Mouse (Mus musculus) Muller cell, postnatal 12 days (primary cell): ENCODE results near the gene Armc10.
"Not testable (repeated sequence)": the region's sequence is repeated elsewhere in the genome, so short reads cannot be mapped to it uniquely, and the experiment has no call there.

Experiments used
- DNase-seq: peaks from one replicate; pipeline ENCODE4 v3.0.0-alpha.2; 2015; ENCODE audit errors: inconsistent ontology term

The Armc10 gene

GRCm38 (mm10) chr5:21702873-21703475 lies 57.4 kb downstream of the Armc10 start:
- no peak for DNase-seq

DNA sequence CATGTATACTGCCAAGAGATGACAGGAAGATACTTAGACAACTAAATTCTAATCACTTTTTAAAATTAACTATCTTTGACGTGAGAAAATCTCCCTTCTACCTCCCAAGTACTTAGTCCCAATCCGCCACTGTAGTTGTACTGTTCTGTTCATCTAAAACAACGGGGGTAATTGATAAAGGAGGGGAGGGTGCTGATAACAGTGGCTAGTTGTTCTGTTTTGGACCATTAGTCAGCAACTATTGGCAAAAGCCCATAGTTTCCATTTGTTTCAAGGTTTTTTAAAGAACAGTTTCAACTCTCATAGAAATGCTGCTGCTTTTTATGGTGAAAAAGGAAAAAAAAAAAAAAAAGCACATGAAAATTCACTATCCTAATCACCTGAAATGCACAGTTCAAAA lies 58.1 kb downstream of the Armc10 start:
- DNase-seq, result no peak

DNA sequence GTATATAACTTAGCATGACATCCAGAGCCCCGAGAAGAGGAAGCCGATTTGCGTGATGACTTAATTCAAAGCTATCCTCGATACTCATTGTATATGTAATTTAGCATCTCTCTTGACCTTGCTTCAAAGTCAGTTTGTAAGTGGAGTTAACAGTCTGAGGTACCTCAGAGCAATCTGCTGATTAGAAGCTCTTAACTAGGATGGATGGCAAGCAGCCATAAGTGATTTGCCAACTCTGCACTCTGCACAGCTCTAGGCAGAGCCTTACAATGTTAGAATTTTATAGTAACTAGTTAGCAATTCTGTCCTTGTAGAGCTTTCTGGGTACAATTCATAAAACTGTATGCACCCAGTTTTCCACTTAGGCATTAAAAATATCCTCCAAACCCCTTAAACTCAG lies 60.9 kb downstream of the Armc10 start:
- DNase-seq, result no peak

DNA sequence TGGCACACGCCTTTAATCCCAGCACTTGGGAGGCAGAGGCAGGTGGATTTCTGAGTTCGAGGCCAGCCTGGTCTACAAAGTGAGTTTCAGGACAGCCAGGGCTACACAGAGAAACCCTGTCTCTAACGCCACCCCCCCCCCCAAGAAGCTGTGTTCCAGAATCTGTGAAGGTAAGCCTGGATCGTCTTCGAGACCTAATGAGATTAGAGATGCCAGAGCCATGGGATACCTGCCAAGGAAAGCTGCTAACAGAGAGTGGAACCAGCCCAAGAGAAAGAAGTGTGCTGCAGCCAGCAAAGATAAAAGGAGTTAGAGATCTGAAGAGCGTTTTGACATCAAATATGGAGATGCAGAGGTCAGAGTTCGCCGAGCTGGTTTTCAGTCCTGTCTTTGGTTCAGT lies 62.4 kb downstream of the Armc10 start:
- not testable (repeated sequence) for DNase-seq
